Mouse (Mus musculus) T-helper 17 cell (primary cell): Measurements from ENCODE around the gene Gm10354.
"Not testable (repeated sequence)": the region's sequence is repeated elsewhere in the genome, so short reads cannot be mapped to it uniquely, and the experiment has no call there.

Experiments
- in situ Hi-C, 2 experiments: fragments of 300-600 bp; cut with MboI, MseI; formaldehyde crosslinking; loops; 1 replicate in 1 of 2; 2 replicates in 1 of 2; pipeline ENCODE4 v1.15.1; 2025; ENCODE audit warnings: high pct_unique_total_duplicates in 2 of 2

Gene Gm10354

DNA sequence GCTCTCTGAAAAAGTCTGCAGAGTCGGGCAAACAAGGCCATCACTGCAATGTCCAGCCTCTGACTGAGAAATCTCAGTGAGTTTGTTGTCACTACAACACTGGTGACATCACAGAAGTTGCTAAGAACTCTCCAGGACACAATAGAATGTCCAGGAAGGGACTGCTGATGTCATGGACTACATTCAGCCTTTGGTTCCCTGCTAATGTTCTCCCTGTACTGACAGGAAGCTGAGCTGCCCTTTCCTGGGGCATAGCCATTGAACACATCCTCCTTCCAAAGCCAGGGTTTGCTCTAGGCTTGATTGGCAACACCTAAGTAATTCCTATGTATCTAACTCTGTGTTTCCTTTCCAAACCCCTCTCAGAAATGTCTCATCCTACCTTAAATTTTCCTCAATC, at the start of gene Gm10354:
Gene Gm10354 (minus strand): TSS at position 101 of the 400 bp plus-strand sequence.
- in situ Hi-C loops, result loop anchor here in 1 of 2 experiments (5.0 kb wide), 1 partner anchor 1758 kb away; no protein-coding TSS in a partner anchor

DNA sequence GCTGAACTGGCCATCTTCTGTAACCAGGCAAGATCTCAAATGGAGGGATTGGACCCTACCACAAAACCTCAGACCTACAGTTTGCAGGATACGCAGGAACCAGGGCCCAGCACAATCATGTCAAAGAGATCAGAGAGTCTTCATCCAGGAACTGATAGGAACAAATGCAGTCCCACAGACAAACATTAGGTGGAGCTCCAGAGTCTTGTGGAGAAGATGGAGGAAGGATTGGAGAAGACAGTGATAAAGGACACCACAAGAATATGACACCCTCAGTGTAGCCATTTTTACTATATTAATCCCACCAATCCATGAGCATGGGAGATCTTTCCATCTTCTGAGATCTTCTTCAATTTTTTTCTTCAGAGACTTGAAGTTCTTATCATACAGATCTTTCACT, 45.6 kb upstream of the Gm10354 start:
- in situ Hi-C loops, result loop anchor here (5.0 to 25.0 kb wide), 2 partner anchors 448 to 663 kb away; no protein-coding TSS in a partner anchor

DNA sequence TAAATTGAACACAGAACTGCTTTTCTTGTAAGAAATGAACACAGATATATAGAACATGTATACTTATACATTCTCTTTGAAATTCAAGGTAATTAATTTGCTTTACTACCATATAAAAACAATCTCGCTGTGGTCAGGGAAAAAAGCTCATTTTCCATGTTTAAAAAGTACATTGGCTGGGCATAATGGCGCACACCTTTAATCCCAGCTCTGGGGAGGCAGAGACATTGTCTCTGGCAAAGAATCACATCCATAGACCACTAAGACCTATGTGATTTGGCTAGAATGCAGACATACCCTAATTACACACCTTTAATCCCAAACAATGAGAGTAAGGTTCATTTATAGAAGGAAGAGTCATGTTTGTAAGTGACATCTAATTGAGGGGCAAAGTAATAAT, 41.3 kb upstream of the Gm10354 start:
- in situ Hi-C loops, result loop anchor here (5.0 to 25.0 kb wide), 2 partner anchors 452 to 667 kb away; no protein-coding TSS in a partner anchor

DNA sequence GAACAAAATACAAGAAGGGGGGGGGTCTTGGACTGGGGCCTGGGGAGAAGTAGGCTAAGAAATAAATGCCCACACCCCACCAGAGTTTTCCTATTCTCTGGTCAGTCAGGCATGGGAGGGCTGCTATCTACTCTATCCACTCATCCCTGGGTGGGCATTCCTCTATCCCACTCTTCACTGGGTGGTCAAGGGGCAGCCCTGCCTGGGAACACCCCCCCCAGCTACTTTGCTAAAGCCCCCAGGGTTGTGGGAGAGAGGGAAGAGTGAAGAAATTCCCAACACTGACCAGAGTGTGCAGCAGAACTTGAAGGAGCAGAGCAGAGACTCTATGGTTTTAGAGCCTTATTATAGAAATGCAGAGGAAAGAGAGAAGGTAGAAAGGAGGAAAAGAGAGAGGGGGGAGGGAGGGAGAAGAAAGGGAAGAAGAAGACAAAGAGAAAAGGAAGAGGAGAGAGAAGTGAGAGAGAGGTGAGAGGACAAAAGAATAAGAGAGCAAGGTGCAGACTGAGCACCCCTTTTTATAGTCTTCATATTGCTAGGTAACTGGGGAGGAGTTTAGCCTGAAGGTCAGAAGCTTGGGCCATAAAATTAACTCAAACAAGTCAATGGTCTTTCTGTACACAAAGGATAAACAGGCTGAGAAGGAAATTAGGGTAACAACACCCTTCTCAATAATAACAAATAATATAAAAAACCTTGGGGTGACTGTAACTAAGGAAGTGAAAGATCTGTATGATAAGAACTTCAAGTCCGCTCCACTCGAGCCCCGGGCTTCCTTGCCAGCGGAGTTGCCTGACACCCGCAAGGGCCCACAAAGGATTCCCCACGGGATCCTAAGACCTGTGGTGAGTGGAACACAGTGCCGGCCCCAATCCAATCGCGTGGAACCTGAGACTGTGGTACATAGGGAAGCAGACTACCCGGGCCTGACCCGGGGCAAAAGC, 32.2 kb upstream of the Gm10354 start:
- in situ Hi-C loops, result loop anchor here in 1 of 2 experiments (5.0 to 25.0 kb wide), 2 partner anchors 586 to 676 kb away; no protein-coding TSS in a partner anchor

DNA sequence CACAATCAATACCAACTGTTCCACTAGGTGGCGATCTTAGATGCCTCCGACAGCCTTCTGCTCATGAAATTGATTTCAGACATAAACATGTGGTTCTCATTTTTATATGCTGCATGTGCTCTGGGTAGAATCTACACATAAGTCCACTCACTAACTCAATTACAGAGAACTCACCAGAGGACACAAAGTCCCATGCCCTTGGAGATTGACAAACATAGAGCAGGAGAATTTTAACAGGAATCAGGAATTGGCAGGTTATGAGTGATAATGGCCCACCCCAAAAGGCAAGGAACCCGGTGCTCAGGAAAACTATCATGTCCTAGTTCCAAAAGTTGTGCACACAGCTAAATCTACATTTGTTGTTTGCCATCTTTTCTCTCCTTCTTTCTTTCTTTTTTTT, 28.2 kb upstream of the Gm10354 start:
- in situ Hi-C loops, result loop anchor here (5.0 to 25.0 kb wide), 4 partner anchors 55 to 680 kb away; no protein-coding TSS in a partner anchor

DNA sequence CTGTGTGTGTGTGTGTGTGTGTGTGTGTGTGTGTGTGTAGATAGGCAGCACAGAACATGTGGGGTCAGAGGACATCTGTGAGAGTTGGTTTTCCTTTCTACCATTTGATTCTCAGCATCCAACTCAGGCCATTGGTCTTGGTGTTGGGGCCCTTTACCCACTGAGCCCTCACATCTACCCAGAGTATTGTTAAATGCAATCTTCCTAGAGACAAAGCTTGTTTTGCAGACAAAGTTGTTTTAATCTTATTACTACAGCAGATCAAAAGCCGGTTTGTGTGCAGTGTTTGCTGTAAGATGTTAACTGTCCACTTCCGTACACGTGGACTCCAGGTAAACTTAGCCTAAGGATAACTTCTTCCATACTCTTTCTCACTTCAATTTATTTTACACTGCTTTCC, 27.6 kb upstream of the Gm10354 start:
- in situ Hi-C loops, result loop anchor here (5.0 to 25.0 kb wide), 4 partner anchors 54 to 681 kb away; no protein-coding TSS in a partner anchor

DNA sequence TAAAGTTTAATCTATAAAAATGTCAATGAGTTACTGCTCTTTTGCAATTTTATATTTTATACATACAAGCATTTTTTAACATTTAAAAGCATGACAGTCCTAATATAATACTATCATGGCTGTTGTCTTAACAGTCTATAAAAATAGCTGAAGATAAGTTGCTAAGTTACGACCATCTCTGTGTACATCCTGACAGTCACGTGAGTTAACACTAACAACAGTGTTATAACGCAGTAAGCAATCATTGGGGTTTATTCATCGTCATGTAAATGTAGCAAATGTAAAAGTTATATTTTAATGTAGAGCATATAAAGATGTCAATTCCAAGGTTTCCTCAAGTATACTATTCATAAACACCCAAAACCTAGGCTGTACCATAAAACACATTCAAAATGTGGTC, 26.8 kb upstream of the Gm10354 start:
- in situ Hi-C loops, result loop anchor here (5.0 to 25.0 kb wide), 4 partner anchors 53 to 682 kb away; no protein-coding TSS in a partner anchor

DNA sequence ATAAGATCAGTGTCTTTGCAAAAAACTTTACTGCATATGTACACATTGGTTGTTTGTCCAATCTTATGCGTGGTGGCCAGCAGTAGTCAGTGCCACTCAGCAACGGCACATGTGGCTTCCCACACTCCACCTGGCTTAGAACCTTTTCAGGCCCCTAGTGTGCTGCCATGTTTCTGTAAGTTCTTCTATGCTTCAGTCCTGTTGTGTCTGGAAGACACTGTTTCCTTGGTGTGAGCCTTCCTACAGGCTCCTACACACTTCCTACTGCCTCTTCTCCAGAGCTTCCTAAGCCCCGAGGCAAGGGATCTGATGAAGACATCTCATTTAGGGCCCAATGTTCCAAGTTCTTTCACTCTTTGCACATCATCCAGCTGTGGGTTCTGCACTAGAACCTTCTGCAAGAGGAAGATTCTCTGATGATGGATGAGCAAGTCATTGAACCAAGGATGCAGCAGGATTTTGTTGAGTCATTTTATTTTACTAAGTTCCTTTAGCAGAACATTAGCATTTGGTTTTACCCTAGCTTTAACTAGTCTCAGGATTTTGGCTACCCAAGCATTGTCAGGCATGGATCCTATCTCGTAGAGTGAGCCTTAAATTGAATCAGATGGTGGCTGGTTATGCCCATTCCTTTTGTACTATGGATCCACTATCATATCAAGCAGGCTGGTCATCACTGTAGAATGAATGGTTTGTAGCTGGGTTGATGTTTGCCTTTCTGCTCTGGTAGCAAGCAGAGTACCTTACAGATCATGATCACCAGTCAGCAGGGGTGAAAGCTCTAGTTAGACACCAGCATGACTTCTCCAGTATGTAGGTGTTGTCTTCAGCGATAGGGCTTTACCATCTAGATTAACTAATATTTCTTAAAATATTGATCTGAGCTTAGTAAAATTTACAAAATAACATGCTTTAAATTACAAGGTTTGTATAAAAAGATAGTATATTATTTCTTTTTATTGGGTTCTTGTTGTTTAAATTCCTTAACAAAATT, 26.1 kb upstream of the Gm10354 start:
- in situ Hi-C loops, result loop anchor here (5.0 to 25.0 kb wide), 4 partner anchors 53 to 682 kb away; no protein-coding TSS in a partner anchor

DNA sequence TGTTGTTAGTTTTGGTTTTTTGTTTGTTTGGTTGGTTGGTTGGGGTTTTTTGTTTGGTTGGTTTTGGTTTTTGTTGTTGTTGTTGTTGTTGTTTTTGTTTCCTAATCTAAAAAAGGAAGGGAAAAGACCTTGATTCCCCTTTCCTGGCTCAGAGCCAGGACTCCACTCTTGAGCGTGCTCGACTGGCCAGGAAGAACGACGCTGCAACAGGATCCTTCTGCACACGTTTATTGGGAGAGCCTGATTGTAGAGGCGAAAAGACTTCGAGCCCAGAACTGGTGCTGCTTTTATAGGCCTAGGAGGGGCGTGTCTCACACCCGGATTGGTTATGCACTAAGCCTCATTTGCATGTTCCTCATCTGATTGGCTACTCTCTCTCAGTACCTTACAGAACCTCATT, 19.3 kb upstream of the Gm10354 start:
- in situ Hi-C loops, result loop anchor here in 1 of 2 experiments (5.0 kb wide), 1 partner anchor 559 kb away; no protein-coding TSS in a partner anchor

DNA sequence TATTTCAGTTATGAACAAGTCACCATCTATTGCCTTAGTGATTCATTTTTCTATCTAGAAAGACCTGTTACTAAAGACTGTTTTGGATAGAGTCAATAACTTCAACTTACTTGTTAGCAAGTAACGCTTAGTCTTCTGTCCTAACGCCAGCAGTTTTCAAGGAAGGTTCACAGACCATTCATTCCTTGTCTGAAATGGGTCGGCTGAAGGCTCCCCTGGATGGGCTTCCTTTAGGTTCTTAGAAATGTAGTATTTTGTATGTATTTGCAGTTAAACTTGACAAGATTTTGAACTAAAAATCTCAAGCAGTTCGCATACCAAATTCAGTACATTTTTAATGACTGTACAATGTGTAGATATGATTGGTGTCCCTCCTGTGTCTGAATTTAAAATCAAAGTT, 18.8 kb upstream of the Gm10354 start:
- in situ Hi-C loops, result loop anchor here in 1 of 2 experiments (5.0 kb wide), 1 partner anchor 560 kb away; no protein-coding TSS in a partner anchor

DNA sequence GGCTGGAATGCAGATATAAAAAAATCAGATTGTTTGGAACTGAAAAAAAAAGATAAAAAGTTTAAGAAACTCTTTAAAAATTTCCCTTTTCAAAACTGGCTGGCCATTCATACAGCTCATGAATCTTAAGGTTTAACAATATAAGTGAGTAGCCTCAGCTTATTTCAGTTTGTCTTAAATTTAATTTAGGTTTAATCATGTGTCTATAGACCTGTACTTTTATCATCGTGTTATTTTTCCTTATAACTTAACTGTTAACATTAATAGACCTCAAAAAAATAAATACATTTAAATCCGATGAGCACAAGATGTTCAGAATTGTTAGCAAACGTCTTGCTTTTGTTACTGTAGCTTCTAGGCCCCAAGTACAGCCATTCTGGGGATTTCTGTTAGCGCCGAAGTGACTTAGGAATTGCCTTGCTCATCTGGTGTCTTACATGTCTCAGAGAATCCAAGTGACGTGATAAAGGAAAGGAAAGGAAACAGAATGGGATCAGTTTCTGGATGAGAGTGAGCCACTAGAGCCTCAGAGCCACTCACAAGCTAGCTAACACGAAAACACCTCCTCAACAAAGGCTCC, 18.0 kb upstream of the Gm10354 start:
- in situ Hi-C loops, result loop anchor here in 1 of 2 experiments (5.0 kb wide), 1 partner anchor 561 kb away; no protein-coding TSS in a partner anchor

DNA sequence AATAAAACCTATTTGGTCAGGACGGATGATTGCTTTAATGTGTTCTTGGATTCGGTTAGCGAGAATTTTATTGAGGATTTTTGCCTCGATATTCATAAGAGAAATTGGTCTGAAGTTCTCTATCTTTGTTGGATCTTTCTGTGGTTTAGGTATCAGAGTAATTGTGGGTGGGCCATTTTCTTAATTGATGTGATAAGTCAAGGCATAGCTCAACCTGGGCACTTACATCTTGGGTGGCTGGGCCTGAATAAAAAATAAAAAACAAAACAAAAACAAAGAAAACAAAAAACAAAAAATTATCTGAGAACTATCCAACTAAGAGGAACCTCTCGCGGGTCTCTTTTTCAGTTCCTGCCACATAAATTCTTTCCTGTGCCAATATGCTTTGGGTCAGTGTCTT, 15.4 kb upstream of the Gm10354 start:
- in situ Hi-C loops, result not testable (repeated sequence)

DNA sequence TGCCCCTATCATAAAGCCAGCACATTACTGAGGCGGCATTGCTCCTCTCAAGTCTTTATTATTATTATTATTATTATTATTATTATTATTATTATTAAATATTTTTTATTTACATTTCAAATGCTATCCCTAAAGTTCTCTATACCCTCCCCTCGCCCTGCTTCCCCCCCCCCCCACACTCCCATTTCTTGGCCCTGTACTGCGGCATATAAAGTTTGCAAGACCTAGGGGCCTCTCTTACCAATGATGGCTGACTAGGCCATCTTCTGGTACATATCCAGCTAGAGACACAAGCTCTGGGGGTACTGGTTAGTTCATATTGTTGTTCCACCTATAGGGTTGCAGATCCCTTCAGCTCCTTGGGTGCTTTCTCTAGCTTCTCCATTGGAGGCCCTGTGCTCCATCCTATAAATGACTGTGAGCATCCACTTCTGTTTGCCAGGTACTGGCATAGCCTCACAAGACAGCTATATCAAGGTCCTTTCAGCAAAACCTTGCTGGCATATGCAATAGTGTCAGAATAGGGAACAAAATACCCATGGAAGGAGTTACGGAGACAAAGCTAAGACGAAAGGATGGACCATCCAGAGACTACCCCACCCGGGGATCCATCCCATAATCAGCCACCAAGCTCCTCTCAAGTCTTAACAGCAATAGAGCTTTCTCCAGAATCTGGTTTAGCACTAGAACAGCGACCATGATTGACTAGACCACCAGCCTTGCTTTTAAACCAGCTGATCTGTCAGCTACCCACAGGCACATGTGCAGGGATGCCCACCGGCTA, 11.8 kb upstream of the Gm10354 start:
- in situ Hi-C loops, result not testable (repeated sequence)

DNA sequence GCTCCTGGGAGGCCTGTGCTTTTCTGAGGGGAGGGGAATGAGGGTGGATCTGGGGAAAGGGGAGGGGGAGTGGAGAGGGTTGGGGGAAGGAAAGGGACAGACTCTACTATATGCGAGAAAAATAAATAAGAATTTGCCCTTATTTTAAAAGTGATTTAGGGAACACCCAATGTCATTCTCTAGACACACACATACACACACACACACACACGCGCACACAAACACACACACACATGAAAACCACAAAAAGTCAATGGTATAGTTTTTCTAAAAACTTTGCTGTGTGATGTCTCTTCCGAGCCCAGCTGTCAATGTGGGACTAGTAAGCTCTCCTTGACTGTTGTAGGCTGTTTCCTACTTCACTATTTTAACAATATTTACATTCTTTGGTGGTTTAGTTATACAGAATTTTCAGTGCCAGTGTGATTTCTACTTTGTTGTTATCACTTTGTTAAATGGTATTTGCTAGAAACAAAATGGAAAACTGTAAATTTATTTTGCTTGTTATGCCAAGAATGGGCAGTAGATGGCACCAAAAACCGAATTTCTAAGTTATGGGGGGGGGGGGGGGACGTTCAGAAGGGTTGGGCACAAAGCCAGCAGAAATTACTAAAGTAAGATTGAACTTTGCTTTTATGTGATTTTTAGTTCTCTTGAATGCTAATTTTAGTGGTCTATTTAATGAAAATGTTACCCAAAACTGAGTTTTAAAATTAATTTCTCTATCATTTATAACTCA, 8.1 kb upstream of the Gm10354 start:
- in situ Hi-C loops, result loop anchor here (5.0 kb wide), 2 partner anchors 55 to 685 kb away; no protein-coding TSS in a partner anchor

DNA sequence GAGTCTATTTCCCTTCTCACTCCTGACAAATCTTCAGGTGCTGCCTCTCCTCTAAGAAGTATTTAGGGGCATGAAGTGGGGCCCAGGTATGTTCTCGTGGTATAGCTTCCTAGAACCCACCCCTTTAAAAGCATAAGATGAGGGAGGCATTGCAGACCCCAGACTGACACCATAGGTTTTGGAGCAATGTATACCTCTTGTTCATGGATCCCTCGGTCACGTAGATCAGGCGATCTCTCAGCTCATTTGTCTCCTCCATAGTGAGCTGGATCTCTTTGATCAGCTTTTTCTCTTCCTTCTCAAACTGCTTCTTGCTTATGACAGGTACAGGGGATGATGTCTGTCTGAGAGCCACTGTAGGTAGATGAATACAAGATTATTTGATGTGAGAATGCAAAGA, 1.4 kb downstream of the Gm10354 start:
- in situ Hi-C loops, result loop anchor here in 1 of 2 experiments (5.0 kb wide), 1 partner anchor 1760 kb away; no protein-coding TSS in a partner anchor

DNA sequence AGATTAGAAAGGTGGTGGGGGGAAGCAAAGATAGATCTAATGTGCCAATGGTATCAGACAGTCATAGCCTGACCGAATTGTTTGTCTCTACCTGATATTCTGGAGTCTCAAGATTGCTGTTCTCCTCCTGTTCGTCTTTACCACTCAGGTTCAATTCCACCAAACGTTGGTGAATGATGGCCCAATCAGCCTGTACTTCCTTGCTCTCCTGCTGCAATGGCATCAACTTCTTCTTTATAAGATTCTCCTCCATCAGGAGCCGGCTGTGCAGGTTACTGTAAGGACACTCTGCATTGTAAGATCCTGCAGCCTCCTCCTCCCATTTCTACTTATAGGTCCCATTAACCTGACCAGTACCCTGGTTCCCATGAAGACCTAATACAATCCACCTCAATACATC, 3.4 kb downstream of the Gm10354 start:
- in situ Hi-C loops, result loop anchor here in 1 of 2 experiments (5.0 kb wide), 1 partner anchor 1762 kb away; no protein-coding TSS in a partner anchor

DNA sequence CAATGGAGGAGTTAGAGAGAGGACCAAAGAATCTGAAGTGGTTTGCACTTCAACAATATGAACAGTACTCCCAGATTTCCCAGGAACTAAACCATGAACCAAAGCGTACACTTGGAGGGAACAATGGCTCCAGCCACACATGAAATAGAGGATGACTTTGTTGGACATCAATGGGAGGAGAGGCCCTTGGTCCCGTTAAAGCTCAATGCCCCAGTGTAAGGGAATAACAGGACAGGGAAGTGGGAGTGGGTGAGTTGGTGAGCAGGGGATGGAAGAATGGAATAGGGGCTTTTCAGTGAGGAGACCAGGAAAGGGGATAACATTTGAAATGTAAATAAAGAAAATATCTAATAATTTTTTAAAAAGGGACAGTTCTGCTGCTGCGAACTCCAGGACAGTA, 5.9 kb downstream of the Gm10354 start:
- in situ Hi-C loops, result loop anchor here (5.0 kb wide), 1 partner anchor 499 kb away; no protein-coding TSS in a partner anchor

DNA sequence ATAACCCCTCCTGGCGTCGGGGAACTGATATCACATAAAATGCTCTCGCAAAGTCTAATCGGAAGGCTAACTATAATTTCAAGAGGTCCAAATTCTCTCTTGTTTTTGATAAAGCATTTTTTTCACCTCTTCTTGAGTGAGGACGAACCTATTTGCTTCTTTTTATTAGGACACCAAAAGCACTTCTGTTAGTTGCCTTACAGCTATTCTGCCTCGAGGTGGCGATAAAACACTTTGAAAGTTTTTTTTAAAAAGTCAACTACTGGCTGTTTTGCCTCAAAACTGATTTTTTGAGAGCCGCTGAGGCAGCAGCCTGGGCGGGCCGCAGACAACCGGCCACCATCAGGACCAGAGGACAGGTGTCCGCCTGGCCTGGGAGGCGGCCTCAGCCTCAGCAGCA, 14.9 kb downstream of the Gm10354 start:
- in situ Hi-C loops, result loop anchor here (5.0 kb wide), 2 partner anchors 37 to 678 kb away; no protein-coding TSS in a partner anchor

DNA sequence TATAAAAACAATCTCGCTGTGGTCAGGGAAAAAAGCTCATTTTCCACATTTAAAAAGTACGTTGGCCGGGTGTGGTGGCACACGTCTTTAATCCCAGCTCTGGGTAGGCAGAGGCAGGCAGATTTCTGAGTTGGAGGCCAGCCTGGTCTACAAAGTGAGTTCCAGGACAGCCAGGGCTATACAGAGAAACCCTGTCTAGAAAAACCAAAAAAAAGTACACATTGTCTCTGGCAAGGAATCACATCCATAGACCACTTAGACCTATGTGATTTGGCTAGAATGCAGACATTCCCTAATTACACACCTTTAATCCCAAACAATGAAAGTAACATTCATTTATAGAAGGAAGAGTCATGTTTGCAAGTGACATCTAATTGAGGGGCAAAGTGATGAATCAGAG, 17.2 kb downstream of the Gm10354 start:
- in situ Hi-C loops, result loop anchor here (5.0 kb wide), 2 partner anchors 34 to 681 kb away; no protein-coding TSS in a partner anchor
